Mouse (Mus musculus): ENCODE data around the gene Tmc4.

- no peak for TF ChIP-seq CTCF (IDR thresholded peaks at IDR 0.05; ENCODE audit: extremely low read depth, insufficient read length, insufficient replicate concordance, low read depth, low read length)
- no peak for TF ChIP-seq POLR2A (IDR thresholded peaks at IDR 0.05; ENCODE audit: low read depth, low read length)
Observed at GRCm38 (mm10) chr7:3658578-3658977, 18.8 kb downstream of the Tmc4 start.

All from small intestine, adult 2 months (tissue).